In the genomic region with DNA sequence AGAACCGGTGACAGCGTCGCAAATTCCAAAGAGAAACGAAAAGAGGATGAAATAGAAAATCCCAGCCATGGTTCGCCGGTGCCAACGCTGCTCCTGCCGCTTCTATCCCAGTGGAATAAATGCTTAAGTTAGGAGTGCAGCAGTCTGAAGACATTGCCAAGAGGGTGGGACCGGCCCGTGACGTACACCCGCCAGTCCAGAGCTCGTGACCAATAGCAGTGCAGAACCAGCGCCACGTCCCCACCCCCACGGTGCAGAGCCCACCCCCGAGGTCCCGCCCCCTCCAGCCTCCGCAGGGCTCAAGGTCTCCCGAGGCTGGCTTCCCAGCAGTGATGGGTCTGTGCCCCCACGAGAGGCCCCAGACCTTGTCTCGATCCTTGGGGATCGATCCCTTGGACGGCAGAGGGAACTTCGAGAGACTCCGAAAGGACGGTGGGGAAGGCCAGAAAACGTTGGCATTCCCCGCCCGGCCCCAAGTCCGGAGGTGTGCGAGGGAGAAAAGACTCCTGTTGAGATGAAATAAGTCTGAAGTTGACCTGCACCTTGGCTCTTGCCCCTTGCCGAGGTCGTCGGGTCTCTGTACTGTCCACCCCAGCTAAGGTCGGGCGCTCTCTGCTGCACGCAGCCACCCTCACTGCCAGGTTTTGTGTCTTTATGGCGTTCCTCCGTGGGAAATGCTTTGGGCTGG, we compare ENCODE assay signal across 7 mouse cellular contexts. TPM values are rescaled to one million over a fixed set of nuclear protein-coding genes. Genes with fewer than 3 reads are reported as not detected.
DNase-seq lines count a peak whose midpoint lies in the region; ATAC-seq and TF ChIP-seq lines count a peak whose summit lies in the region.

TSS of gene Epha4 (minus strand) at position 126 of the 688 bp plus-strand sequence.

- TF ChIP-seq CTCF in bone marrow macrophage, adult 2 months (IDR thresholded peaks at IDR 0.05; ENCODE audit: low read depth, low read length) = no peak
- TF ChIP-seq CTCF in kidney, adult 2 months (conservative IDR thresholded peaks at IDR 0.05; ENCODE audit: insufficient read depth, insufficient read length, low read depth, low read length) = no peak

- no peak within 1 kb of the TSS for H3K27ac ChIP-seq in bone marrow macrophage, adult 2 months (ENCODE audit: insufficient read depth, low read depth, low read length)
- H3K27ac ChIP-seq in embryonic facial prominence, embryonic 12.5 days = peak within 1 kb of the TSS; percentile 88
- 0 out of 2 replicates have a peak within 1 kb of the TSS, but pooled peaks have one; percentile 4 for H3K27ac ChIP-seq in kidney, adult 2 months (ENCODE audit: insufficient read depth, low read depth, low read length)
- H3K27ac ChIP-seq in limb, embryonic 10.5 days = peak within 1 kb of the TSS; percentile 91
- H3K27ac ChIP-seq in midbrain, embryonic 10.5 days (replicated peaks) = peak within 1 kb of the TSS; percentile 87

- no peaks in the 10 kb centered on the region for H3K27me3 ChIP-seq in embryonic facial prominence, embryonic 12.5 days
- H3K27me3 ChIP-seq in kidney, adult 2 months (replicated peaks; ENCODE audit: control insufficient read depth, insufficient read depth, low read length) = no peaks in the 10 kb centered on the region
- peaks cover 17% of the 10 kb centered on the region for H3K27me3 ChIP-seq in limb, embryonic 10.5 days (ENCODE audit: low read depth, poor library complexity, severe bottlenecking)
- peaks cover 62% of the 10 kb centered on the region for H3K27me3 ChIP-seq in midbrain, embryonic 10.5 days (ENCODE audit: low read depth, poor library complexity, severe bottlenecking)

- peak within 1 kb of the TSS; percentile 81 for H3K4me2 ChIP-seq in embryonic facial prominence, embryonic 12.5 days (replicated peaks)

- DNase-seq in heart, adult 18-20 months = peak; percentile 94 to 95
- DNase-seq in kidney, adult 2 months = peak; percentile 97
- peak; percentile 93 for DNase-seq in limb, embryonic 10.5 days (ENCODE audit: low spot score)
- peak; percentile 92 for DNase-seq in midbrain, embryonic 10.5 days (ENCODE audit: low spot score)
- DNase-seq in spleen, postnatal 36 days (ENCODE audit: low spot score in 2 of 2) = peak; percentile 29

- peak; percentile 88 for ATAC-seq in embryonic facial prominence, embryonic 12.5 days (ENCODE audit: insufficient number of reproducible peaks, insufficient read depth, low FRiP score, low TSS enrichment)

- WGBS in embryonic facial prominence, embryonic 12.5 days = under 1% methylated on average over 40 of the region's 40 CpGs
- under 1% methylated on average over 40 of the region's 40 CpGs for WGBS in kidney, adult 2 months
- under 1% methylated on average over 40 of the region's 40 CpGs for WGBS in limb, embryonic 10.5 days
- under 1% methylated on average over 40 of the region's 40 CpGs for whole genome bisulfite sequencing in midbrain, embryonic 10.5 days

- H3K9me3 ChIP-seq in embryonic facial prominence, embryonic 12.5 days = no peaks in the 10 kb centered on the region
- H3K9me3 ChIP-seq in limb, embryonic 10.5 days (replicated peaks) = no peaks in the 10 kb centered on the region
- H3K9me3 ChIP-seq in midbrain, embryonic 10.5 days (replicated peaks) = no peaks in the 10 kb centered on the region

- H3K9ac ChIP-seq in embryonic facial prominence, embryonic 12.5 days = peak within 1 kb of the TSS; percentile 82

- H3K36me3 ChIP-seq in embryonic facial prominence, embryonic 12.5 days = 0 out of 2 replicates have a peak, but pooled peaks cover 2% of the 10 kb centered on the region
- H3K36me3 ChIP-seq in kidney, adult 2 months (ENCODE audit: control insufficient read depth, insufficient read depth, low read length) = no peaks in the 10 kb centered on the region
- peaks cover 10% of the 10 kb centered on the region for H3K36me3 ChIP-seq in limb, embryonic 10.5 days
- peaks cover 8% of the 10 kb centered on the region for H3K36me3 ChIP-seq in midbrain, embryonic 10.5 days

- peak within 1 kb of the TSS; percentile 33 for H3K4me3 ChIP-seq in bone marrow macrophage, adult 2 months (ENCODE audit: insufficient read depth, low read length)
- H3K4me3 ChIP-seq in embryonic facial prominence, embryonic 12.5 days = peak within 1 kb of the TSS; percentile 75
- H3K4me3 ChIP-seq in kidney, adult 2 months (ENCODE audit: insufficient read depth, low read depth, low read length) = peak within 1 kb of the TSS; percentile 64
- peak within 1 kb of the TSS; percentile 81 for H3K4me3 ChIP-seq in limb, embryonic 10.5 days
- H3K4me3 ChIP-seq in midbrain, embryonic 10.5 days = peak within 1 kb of the TSS; percentile 79

- no peak for TF ChIP-seq POLR2A in bone marrow macrophage, adult 2 months (IDR thresholded peaks at IDR 0.05; ENCODE audit: borderline replicate concordance, low read depth, low read length)
- peak; percentile 66 for TF ChIP-seq POLR2A in kidney, adult 2 months (IDR thresholded peaks at IDR 0.05; ENCODE audit: low read depth, low read length)

- no peaks in the 10 kb centered on the region for H3K4me1 ChIP-seq in bone marrow macrophage, adult 2 months (ENCODE audit: control insufficient read depth, insufficient read depth, low read length)
- H3K4me1 ChIP-seq in embryonic facial prominence, embryonic 12.5 days = peaks cover 15% of the 10 kb centered on the region
- no peaks in the 10 kb centered on the region for H3K4me1 ChIP-seq in kidney, adult 2 months (ENCODE audit: control insufficient read depth, insufficient read depth, low read length)
- H3K4me1 ChIP-seq in limb, embryonic 10.5 days = peaks cover 46% of the 10 kb centered on the region
- H3K4me1 ChIP-seq in midbrain, embryonic 10.5 days = peaks cover 51% of the 10 kb centered on the region

RNA-seq across cellular contexts. Expression of gene Epha4, which starts in this region (rescaled TPM):
- 0.17 TPM in 1 of 2 replicates, not detected in the other for polyA plus RNA-seq in bone marrow macrophage, adult 2 months (2012; ENCODE audit: insufficient read depth, insufficient read length, missing spikeins)
- 60.1 and 63.6 TPM in 2 replicates for polyA plus RNA-seq in embryonic facial prominence, embryonic 12.5 days (2016; fragmentation: Nextera tagmentation; extraction: Ambion mirVana)
- total RNA-seq in heart, adult 18-20 months (2021) = 10 to 100 TPM; 45.0 to 48.9 TPM
- polyA plus RNA-seq in kidney, adult 2 months (2012; rRNA removed) = 5.1 and 5.2 TPM in 2 replicates
- 24.9 and 44.3 TPM in 2 replicates for polyA plus RNA-seq in limb, embryonic 10.5 days (2016; fragmentation: Nextera tagmentation; extraction: Ambion mirVana)
- polyA plus RNA-seq in midbrain, embryonic 10.5 days (2016; fragmentation: Nextera tagmentation; extraction: Ambion mirVana) = 17.1 and 22.9 TPM in 2 replicates

Comparison
In these comparisons a context has a peak if more than half of its experiments do, and no peak if none do; other contexts are left out.
1. DNase-seq: peak in every context shown above with its lines; median percentile 97 in kidney, adult 2 months; 94 in heart, adult 18-20 months; 93 in limb, embryonic 10.5 days; 92 in midbrain, embryonic 10.5 days; 29 in spleen, postnatal 36 days.